Mouse (Mus musculus) lung, postnatal 36 days (tissue): ENCODE data around the gene Tmem88b.

ENCODE experiments used
- DNase-seq: peaks from one replicate; pipeline ENCODE4 v3.0.0; 2022; ENCODE audit warnings: mixed read lengths

Gene Tmem88b

DNA sequence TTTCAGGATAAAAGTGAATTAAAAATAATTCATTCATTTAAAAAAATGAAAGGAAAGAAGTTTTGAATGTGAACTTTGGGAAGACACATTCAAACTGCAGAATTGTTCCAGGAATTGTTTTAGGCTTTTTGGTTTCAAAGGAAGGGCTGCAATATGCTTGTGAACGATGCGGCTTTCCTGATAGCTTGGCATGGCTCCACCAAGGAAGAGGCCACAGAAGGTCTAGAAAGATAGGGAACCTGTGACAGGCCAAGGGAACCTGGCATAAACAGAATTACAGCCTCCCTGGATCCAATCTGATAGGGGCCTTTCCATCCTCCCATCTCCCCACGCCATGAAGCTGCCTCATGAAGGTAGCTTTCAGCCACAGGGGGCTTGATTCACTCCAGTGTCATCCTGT is 2.6 kb upstream of the Tmem88b start:
- DNase-seq, result no peak

DNA sequence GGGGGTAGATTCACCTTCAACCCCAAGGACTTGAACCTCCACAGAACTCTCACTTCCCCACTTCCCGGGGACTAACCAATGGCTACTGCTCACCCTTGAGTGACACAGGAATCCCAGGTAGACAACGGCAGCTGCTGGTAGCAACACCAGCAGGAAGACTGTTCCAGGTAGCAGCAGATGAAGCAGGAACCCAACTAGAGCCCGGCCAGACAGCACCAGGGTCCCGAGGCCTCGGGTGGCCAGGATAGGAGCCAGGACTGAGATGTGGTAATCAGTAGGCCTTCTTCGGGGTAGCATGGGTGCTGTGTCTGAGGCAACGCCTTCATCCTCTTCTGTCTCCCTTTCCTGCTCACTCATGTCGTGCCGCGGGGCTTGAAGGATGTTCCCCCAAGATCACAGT is 428 bp downstream of the Tmem88b start:
- DNase-seq, result no peak

DNA sequence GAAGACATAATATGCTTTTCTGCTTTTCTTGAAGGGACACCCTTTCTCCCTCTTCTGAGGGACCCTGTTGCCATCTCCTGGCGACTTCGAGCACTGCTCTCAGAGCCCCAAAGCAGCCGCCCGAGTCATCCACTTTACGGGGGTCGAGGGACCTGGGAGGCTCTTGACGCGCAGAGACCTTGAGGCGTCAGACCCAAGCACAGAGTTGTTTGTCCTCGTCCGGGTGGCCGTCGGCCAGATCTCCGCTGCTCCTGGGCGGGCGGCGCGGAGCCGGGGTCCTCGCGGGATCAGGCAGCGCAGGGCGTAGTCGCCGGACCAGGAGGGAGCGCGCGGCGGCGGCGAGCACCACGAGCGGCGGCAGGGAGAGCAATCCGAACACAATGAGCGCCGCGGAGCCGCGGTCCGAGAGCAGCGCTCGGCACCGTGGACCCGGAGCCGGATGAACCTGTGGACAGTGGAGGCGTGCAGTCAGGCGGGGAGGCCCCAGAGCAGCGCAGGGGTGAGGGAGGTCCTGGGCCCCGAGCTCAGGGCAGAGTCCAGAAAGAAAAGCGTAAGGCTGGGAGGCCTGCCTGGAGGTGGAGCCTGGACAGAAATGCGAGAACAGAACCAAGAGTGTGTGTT is 1.5 kb downstream of the Tmem88b start:
- peak; percentile 79 for DNase-seq

DNA sequence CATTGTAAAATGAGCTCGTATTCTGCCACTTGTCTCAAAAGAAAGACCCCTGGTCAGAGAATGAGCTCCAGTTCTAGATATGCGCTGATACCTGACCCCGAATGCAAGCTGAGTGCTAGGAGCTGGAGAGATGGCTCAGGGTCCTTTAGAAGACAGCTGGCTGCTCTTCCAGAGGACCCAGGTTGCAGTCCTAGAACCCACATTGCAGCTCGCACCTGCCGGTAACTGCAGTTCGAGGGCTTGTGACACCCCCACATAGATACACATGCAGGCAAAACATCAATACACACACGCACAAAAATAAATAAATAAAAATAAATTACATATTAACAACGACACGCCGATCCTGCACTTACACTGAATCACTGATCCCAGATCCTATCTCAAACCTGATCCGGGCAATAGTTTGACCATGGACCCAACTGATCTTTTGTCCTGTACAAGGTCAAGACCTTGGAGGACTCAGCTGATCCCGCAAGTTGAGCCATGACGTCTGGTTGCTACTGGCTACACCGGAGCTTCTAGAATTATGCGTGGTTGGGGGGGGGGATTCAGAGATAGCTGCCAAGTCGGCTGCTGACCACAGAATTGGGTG is 2.1 kb downstream of the Tmem88b start:
- no peak for DNase-seq

DNA sequence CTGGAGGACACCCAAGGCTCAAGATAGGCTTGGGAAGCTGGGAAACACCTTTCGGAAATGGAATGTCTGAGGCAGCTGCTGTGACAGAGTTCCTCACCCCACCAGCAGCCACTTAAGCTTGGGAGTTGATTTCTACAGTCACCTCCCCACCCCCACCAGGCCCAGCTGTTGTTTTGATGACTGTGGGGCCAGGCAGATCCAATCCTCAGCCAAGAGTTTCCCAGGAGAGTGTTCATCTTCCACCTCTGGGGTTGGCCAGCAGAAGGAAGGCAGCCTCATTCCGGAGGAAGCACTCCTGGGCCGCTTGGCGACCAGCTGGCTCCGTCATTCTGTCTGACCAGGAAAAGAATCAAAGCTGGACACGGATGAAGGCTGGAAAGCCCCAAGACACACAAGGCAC is 4.8 kb downstream of the Tmem88b start:
- peak; percentile 50 for DNase-seq

DNA sequence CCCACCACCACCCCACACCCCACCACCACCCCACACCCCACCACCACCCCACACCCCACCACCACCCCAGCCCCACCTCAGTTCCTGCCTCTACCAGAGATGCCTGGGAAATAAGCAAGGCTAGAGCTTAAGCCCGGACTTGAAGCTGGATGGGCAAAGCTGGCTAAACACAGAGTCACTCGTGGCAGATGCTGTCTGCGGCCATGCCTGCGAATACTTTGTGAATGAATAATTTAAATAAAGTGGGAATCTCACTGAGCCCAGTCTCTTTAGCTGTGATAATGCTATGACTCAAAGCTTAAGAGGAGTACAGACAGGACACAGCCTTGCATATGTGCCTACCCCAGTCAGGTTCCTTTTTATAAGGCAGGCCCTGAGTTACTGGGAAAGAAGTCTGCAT is 6.2 kb downstream of the Tmem88b start:
- DNase-seq, result no peak

DNA sequence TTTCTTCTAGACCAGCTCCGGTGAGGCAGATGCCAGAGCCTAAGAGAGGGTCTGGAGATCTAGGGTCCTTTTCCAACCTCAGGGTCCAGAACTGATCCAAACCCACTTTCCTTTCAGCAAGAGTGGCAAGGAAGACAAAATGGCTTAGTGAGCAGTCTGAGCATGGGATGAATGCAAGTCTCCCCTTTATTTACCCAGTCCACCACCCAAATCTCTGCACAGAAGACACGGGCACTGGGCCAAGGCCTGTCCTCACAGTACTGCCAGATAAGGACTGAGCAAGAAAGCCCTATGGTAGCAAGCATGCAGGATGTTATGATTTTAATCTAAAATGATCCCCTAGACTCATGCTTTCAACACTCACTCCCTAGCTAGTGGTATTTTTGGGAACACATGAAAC is 7.9 kb downstream of the Tmem88b start:
- DNase-seq, result no peak

DNA sequence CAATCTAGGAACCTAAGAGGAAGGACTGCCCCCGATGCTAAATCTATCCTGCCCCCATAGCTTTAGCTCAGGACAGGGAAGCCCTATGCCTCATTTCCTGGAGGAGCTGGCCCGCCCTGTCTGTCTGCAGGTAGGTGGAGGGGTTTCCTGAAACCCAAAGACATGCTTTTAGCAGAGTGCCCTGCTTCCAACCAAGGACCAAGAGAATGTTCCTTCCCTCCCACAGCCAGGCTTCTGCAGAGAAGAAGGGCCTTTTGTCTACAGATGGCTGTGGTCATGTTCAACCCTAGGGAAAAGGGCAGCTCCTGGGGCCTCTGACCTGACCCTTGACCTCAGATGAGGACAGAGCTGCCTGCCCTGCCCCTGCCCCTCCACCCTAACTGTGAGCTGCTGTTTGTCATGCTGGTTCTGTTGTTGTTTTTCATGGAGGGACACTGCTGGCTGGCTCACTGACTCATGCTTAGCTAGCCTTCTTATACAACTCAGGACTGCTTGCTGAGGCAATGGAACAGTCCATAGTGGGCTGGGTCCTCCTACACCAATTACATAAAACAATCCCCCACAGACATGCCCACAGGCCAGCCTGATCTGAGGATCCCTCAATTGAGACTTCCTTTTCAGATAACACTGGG is 8.9 kb downstream of the Tmem88b start:
- DNase-seq, result no peak

DNA sequence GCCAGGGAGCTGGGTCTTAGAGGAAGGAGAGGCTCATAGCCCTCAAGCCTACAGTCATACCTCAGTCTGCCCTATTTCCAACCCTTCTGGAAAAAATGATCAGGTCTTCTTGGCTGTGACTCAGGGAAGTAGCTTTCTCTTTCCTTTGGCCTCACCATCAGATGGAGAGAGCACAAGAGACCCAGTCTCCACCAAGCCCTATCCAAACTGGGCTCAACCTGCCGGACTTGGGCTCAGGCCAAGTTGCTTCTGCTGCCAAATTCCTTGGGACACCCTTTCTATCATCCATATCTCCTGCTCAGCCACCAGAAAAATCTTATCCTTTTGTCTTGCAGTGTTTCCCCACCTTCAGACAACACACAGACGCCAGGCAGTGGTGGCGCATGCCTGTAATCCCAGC is 9.8 kb downstream of the Tmem88b start:
- DNase-seq, result no peak

DNA sequence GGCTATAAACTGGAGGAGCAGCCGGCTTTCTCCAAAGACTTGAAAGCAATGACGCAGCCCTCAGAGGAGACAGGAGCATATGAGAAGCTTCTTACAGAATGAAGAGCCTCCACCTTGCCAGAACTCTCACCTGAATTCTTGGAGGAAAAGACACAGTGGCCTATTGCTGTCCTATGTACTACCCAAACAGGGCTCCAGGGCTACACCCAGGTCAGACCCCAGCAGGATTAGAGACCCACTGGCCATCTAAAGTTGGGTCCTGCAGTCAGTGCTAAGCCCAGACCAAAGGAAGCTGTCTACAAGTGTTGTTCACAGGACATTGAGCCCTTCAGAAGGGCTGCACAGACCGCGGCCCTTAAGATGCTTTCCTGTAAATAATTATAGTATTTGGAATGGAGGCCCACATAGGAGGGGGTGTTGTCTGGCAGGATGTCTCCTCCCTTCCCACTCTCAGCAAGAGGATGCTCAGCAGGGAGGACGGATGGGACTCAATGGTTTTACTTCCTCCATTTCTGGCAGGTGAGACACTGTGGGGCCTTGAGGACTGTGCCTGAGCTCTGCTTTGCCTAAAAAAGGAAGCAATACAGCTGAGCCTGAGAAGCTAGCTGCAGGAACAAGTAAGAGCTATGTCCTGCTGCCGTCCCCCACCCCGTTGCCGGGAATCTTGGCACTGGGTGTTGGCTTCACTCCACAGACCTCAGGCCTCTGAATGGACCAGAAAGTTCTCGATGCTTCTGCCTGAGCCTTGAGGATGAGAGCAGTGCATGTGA is 10.5 kb downstream of the Tmem88b start:
- DNase-seq, result peak; percentile 43

DNA sequence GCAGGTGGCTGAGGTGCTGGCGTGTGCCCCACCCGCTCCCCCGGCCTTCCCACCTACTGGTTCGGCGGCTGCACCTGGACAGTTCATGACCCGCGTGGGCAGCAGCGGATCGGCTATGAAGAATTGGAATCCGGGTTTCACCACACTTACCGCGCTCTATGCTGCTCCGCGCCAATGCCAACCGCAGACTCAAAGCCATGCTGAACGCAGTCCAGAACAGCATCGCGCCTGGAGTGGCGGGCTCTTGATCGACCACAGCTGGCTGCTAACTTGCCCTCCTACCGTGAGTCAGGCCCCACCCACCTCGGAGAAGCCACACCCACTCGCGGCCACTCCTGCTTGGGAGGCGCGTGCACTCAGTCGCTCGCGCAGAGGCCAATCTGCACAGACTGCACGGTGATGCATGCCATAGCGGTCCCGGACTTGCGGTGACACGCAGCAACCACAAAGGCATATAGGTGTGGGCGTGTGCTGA is 11.4 kb downstream of the Tmem88b start, which contains the start of gene Vwa1:
TSS of gene Vwa1 (minus strand) at position 419 of the 475 bp plus-strand sequence.
- peak; percentile 94 for DNase-seq

DNA sequence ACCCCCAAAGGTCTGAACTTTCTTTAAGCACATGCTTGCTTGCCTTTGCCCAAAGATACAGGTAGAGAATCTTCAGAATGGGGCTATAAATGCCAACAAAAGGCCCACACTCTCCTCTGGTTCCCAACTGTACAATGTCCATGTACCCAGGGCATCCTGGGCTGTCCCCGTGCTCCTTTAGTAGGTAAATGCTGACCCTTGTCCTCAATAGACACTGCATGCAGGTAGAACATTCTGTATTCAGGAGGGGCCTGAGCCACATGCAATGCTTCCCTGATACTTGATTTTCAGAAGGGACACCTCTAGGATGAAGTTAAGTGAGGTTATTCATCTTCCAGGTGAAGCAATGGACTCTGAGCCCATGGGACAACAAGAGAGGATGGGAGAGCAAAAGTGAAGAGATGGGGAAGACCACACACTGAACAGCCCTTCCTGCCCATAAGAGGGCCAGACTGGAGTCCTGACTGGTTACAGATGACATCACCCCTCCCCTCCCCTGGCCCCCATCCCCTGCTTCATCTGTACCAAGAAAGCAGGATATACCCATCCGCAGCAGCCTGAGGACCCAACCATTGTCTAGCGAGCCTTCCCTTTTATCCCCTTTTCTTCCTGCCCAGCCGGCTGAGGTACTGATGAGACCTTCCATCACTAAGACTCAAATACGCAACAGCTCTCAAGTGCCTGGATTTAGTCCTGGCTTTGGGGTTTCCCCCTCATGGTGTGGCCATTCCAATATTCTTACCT is 12.2 kb downstream of the Tmem88b start:
- DNase-seq, result no peak

DNA sequence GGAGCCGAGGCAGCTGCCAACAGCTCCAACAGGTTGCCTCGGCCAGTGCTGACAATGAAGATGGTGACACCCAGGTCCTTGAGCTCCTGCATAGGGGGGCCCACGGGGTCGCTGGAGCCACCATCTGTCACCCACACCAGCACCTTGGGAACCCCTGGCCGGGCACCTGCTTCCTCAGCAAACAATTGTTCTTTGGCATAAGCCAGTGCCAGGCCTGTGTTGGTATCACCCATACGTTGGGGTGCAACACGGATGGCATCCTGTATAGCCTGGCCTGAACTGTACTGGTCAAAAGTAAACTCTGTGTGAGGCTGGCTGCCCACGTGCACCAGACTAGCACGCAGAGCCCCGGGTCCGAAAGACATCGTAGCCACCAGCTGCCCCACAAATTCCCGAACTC is 12.9 kb downstream of the Tmem88b start:
- no peak for DNase-seq

DNA sequence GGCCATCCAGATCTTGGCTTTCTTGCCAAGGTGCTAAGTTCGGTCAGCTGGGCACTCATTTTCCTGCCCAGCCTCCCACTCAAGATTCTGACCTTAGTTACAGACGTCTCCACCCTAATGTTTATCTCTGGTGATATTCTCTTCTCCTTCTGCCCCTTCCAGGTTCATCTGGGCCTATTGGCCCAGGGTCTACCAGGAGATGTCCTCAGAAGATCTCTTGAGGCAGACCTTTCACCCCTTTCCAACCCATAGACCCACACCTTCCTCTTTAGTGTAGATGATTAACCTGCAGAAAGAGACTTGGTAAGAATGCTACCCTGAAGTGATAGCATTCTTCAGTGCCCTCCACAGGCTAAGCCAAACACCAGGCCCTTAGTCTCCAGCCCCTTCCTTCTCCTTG is 14.0 kb downstream of the Tmem88b start:
- peak; percentile 32 for DNase-seq

DNA sequence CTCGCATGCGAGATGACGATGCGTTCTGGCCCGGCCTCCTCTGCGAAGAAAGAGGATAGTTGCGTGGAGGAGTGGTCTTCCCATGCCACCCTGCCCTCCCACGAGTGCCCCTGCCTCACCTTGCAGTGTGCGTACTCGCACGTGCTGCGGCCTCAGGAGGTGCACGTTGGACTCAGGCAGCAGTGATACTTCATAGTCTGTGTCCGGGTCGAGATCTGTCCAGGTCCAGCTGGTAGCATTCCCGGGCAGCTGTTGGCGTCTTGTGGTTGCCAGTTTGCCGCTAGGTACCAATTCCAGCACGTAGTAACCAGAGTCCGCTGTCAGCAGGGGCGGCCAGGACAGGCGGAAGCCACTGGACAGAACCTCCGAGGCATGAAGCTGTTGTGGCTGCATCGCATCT is 15.0 kb downstream of the Tmem88b start:
- DNase-seq, result no peak

DNA sequence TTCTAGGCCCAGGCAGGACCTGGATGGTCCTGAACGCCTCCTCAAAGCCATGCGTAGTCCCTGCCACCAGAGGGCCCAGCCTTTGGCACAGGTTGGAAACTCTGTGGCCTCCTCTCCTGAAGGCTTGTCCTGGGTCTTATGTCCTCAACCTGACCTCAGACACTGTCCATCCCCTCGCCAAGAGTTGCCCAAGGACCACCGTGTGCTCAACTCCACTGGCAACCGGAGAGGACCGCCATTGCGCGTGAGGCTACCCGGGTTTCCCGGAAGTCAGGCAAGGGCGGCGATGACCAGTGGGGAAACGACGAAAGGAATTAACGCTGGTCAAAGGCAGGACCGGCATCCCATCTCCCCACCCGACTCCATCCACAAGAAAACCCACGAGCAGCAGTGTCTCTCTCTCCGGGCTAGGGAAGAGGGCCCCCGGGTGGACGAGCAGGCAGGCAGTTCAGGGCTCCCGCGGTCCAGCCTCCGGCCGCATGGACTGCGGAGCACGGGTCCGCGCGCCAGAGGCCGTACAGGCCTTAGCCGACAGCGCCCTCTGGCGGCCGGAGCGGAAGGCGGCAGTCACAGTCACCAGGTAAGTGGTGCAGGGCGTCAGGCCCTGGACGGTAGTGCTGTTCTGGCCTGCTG is 15.7 kb downstream of the Tmem88b start:
- DNase-seq, result peak; percentile 95

DNA sequence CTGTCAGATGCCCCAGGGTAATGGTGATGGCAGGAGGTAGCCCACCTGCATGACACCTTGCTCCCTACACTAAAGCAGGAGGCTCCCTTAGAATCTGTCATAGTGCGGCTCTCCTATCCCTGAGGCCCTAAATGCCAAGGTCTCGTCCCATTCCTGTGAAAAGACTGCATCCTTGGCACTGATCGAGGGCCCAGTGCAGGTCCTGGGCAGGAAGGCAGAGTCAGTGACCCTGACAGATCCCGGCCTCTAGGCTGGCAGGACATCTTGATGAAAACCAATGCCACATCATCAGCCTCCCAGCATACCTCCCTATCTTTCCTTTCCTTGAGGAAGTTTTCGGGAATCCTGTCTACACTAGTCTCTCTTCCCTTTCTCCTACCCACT is 16.2 kb downstream of the Tmem88b start:
- no peak for DNase-seq

DNA sequence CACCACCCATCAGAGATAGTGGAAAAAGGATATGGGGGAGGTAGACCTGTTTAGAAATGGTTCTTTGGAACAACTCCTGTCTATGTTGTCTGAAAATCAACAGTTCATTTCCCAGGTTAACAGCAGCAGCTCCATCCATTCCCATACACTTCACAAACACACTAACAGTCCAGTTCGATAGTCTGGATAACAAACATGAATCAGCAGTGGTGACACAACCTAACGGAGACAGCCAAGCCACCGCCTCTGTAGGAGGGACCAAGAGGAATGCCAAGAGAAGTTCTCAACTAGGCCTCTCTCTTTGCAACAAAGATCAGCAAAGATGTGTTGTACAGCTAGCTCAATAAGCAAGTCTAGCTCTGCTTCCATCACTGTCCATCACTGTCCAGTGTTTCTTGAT is 23.3 kb downstream of the Tmem88b start:
- no peak for DNase-seq

DNA sequence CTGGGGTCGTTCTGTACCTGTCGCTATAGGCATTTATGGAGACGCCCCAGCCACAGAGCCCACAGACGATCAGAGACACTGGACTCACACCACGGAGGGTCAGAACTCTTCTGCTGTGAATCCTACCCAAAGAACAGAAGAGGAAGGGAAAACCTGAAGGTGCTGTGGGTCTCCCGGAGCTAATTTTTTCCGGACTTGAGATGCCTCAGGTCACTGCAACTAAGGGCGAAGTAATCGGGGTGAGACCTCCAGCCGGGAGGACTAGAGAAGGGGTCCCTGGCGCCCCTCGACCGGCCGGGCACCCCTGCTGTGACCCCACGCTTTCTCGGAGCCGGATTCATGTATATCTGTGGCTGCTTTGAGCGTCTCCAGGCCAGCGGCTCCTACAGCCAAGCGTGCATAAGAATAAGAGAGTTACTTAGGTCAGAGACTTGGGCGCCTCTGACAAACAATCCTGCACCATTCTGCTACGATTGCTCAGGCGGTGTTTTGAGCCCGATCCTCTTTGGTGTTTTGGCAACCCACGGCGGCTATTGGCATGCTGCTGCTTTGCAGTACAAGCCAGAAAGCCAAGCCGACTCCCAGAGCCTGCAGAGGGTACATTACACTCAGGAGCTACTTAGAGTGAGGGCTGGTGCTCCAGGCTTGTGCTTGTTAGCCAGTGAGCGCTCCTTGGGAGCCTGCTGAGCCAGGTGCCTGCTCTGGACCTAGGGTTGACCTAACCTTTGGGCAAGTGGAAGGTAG is 24.1 kb downstream of the Tmem88b start:
- DNase-seq, result no peak

DNA sequence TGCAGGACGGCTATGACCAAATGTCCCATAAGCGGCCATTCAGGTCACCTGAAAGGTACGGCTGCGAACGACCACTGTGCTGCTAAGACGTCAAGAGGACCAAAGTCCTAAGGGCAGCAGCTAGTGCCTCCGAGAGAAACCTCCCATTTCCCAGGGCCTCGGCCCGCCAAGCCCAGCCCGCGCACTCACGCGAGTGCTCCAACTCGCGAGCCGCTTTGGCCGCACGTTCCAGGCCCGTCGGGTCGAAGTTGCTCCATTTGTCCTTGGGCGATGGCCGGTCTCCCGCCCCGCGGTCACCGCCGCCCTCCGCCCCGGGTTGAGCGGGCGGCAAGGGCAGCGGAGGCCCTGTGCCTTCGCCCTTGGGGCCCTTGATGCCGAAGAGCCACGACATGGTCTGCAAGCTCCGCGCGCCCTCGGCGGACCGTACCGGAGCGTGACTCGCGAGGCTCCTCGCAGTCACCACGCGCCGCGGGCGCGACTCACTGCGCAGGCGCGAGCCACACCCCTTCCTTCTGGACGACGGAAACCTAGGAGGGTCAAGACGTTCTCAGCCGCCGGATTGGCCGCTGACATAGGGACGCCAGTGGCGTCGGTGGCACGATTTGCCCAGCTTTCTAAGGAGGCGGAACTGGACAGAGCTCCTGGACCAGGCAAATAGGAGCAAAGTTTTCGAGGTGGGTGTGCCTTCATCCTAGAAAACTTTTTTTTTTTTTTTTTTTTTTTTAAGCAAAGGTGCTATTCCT is 24.9 kb downstream of the Tmem88b start, which contains the start of gene Atad3a:
TSS of gene Atad3a (minus strand) at position 481 of the 743 bp plus-strand sequence.
- DNase-seq, result peak; percentile 97
